Mouse (Mus musculus): ENCODE results near the gene Slc25a30. TPM values are rescaled to one million over a fixed set of nuclear protein-coding genes. Genes with fewer than 3 reads are reported as not detected.

Gene Slc25a30
- total and polyA plus RNA-seq, 3 experiments, result 9.6 to 18.2 (median 17.0) TPM

DNA sequence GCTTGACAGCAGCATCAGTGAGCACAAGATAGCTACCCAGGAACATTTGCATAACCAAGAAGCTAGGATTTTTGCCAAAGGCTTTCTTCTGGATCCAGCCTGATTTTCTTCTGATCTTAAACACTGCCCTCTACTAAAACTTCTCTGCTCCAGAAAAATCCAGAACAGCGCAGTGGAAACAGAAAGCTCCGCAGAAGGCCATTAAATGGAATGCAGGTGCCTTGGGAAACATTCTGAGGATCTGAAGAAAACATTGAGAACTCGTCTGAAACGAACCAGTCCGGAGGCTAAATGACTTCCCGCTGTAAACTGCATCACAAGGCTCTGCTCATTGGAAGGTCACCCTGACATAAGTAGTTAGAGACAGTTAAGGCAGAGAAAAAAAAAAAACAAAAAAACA, 23.1 kb upstream of the Slc25a30 start:
- dilution Hi-C loops (cut with MboI; ENCODE audit: extremely low pct_ligation_motif_present, extremely low pct_unique_long_range_greater_than_20kb, low sequenced_read_pairs), result no loop called here
- TF ChIP-seq GABPA (IDR thresholded peaks at IDR 0.05; ENCODE audit: insufficient replicate concordance, low read depth, low read length), result no peak
- no peak for TF ChIP-seq MEF2A (IDR thresholded peaks at IDR 0.05; ENCODE audit: borderline replicate concordance, low read depth, low read length)
- Histone ChIP-seq H3K79me2 (replicated peaks; ENCODE audit: control insufficient read depth, extremely low read depth, insufficient read depth, poor library complexity, severe bottlenecking) (no peaks in the 10 kb centered on the region), H3K27me3 (replicated peaks) (no peaks in the 10 kb centered on the region), H3K9me3 (replicated peaks; ENCODE audit: low read length) (no peaks in the 10 kb centered on the region), H3K27ac (ENCODE audit: insufficient read depth, low read depth) (no peak overlapping the region), H3K4me2 (ENCODE audit: insufficient read depth, low read depth, poor library complexity, severe bottlenecking) (0 out of 2 replicates have a peak overlapping the region, but pooled peaks have one; percentile 3), H3K36me3 (replicated peaks in 1 of 2; ENCODE audit: control insufficient read depth in 1 of 2, insufficient read depth in 1 of 2, low read length in 1 of 2) (no peaks in the 10 kb centered on the region), H3K9ac (ENCODE audit: insufficient read depth, low read depth) (no peak overlapping the region), H3K4me3 (replicated peaks in 1 of 3; ENCODE audit: low read depth in 2 of 3, low read length in 2 of 3, poor library complexity in 1 of 3) (no peak overlapping the region), H3K4me1 (ENCODE audit: control insufficient read depth in 1 of 2, insufficient read depth in 2 of 2) (peaks cover 4 to 7% of the 10 kb centered on the region in 2 experiments; a peak in 2 of 4 replicates)
- no peak for DNase-seq (ENCODE audit: extremely low read depth)
- in situ Hi-C loops (cut with MboI; ENCODE audit: low pct_ligation_motif_present, low pct_unique_long_range_greater_than_20kb, low sequenced_read_pairs), result no loop called here

- Histone ChIP-seq H3K9me3 (replicated peaks; ENCODE audit: low read length) (no peaks in the 10 kb centered on the region), H3K4me2 (ENCODE audit: insufficient read depth, low read depth, poor library complexity, severe bottlenecking) (0 out of 2 replicates have a peak overlapping the region, but pooled peaks have one; percentile 2), H3K36me3 (replicated peaks in 1 of 2; ENCODE audit: control insufficient read depth in 1 of 2, insufficient read depth in 1 of 2, low read length in 1 of 2) (no peaks in the 10 kb centered on the region), H3K27me3 (replicated peaks) (no peaks in the 10 kb centered on the region), H3K79me2 (replicated peaks; ENCODE audit: control insufficient read depth, extremely low read depth, insufficient read depth, poor library complexity, severe bottlenecking) (no peaks in the 10 kb centered on the region), H3K4me1 (ENCODE audit: control insufficient read depth in 1 of 2, insufficient read depth in 2 of 2) (peaks cover 6 to 18% of the 10 kb centered on the region in 2 experiments), H3K27ac (ENCODE audit: insufficient read depth, low read depth) (no peak overlapping the region), H3K9ac (ENCODE audit: insufficient read depth, low read depth) (no peak overlapping the region), H3K4me3 (replicated peaks in 1 of 3; ENCODE audit: low read depth in 2 of 3, low read length in 2 of 3, poor library complexity in 1 of 3) (no peak overlapping the region)
- no peak for TF ChIP-seq ETS1 (conservative IDR thresholded peaks at IDR 0.05; ENCODE audit: low read depth, low read length)
- TF ChIP-seq MEF2A (IDR thresholded peaks at IDR 0.05; ENCODE audit: borderline replicate concordance, low read depth, low read length), result no peak
- TF ChIP-seq TBP (conservative IDR thresholded peaks at IDR 0.05; ENCODE audit: low read depth, low read length), result no peak
- TF ChIP-seq ZNF384 (IDR thresholded peaks at IDR 0.05; ENCODE audit: low read depth, low read length), result no peak
- no peak for TF ChIP-seq UBTF (IDR thresholded peaks at IDR 0.05; ENCODE audit: low read depth, low read length)
- TF ChIP-seq RCOR1 (conservative IDR thresholded peaks at IDR 0.05; ENCODE audit: low read depth, low read length), result no peak
- TF ChIP-seq JUN (IDR thresholded peaks at IDR 0.05; ENCODE audit: insufficient read depth, low read depth, low read length), result no peak
- TF ChIP-seq USF1 (IDR thresholded peaks at IDR 0.05; ENCODE audit: low read depth, low read length), result no peak
- no peak for TF ChIP-seq CHD1 (IDR thresholded peaks at IDR 0.05; ENCODE audit: low read depth, low read length)
- no peak for TF ChIP-seq RAD21 (IDR thresholded peaks at IDR 0.05; ENCODE audit: low read depth, low read length)
- no peak for TF ChIP-seq IRF4 (IDR thresholded peaks at IDR 0.05; ENCODE audit: low read depth, low read length)
- TF ChIP-seq MAZ (IDR thresholded peaks at IDR 0.05; ENCODE audit: low read depth, low read length), result no peak
- no peak for TF ChIP-seq CHD2 (IDR thresholded peaks at IDR 0.05; ENCODE audit: low read length)
- no peak for TF ChIP-seq ZC3H11A (IDR thresholded peaks at IDR 0.05; ENCODE audit: low read depth, low read length)
- no peak for TF ChIP-seq MYC (IDR thresholded peaks at IDR 0.05; ENCODE audit: low read depth, low read length)
- dilution Hi-C loops (cut with MboI; ENCODE audit: extremely low pct_ligation_motif_present, extremely low pct_unique_long_range_greater_than_20kb, low sequenced_read_pairs), result no loop called here
- in situ Hi-C loops (cut with MboI; ENCODE audit: low pct_ligation_motif_present, low pct_unique_long_range_greater_than_20kb, low sequenced_read_pairs), result no loop called here
- DNase-seq (ENCODE audit: extremely low read depth), result no peak
Measured at GRCm38 (mm10) chr14:75807800-75808199, 21.0 kb upstream of the Slc25a30 start.
